20 mouse cellular contexts compared by ENCODE assay signal in the genomic region with DNA sequence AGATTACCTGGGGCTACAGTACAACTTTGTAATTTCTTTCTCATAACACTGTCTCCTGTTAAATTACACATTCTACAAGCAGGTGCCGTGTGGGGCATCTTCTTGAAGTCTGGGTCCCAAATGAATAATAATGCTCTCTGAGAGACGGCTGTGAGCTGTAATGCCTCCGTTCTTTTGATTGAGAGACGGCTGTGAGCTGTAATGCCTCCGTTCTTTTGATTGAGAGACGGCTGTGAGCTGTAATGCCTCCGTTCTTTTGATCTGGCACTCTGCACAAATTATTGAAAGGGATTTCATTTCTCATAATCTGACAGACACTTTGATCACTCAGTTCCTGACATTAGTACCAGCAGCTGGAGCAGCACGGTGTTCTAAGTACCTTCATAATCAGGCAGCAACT.
"Had no signal": no experiment of that assay in that cellular context is flagged by ENCODE, and none has a peak within 500 bp of the region (broad histone marks: within the 10 kb centered on the region; RNA-seq: fewer than 3 reads in every experiment).

No protein-coding gene starts in this region.

- ATAC-seq: intestine, postnatal 0 days had no signal

- H3K9me3 ChIP-seq: liver, embryonic 13.5 days; neural tube, embryonic 12.5 days; neural tube, embryonic 15.5 days had no signal

- H3K4me3 ChIP-seq: layer of hippocampus, adult 2 months; left cerebral cortex, adult 2 months; liver, embryonic 13.5 days; neural tube, embryonic 12.5 days; neural tube, embryonic 15.5 days had no signal

- H3K4me2 ChIP-seq: liver, embryonic 13.5 days; neural tube, embryonic 12.5 days; neural tube, embryonic 15.5 days had no signal

- H3K27me3 ChIP-seq: liver, embryonic 13.5 days; neural tube, embryonic 12.5 days; neural tube, embryonic 15.5 days had no signal

- H3K36me3 ChIP-seq: liver, embryonic 13.5 days; neural tube, embryonic 12.5 days; neural tube, embryonic 15.5 days had no signal

- H3K9ac ChIP-seq: liver, embryonic 13.5 days; neural tube, embryonic 12.5 days; neural tube, embryonic 15.5 days had no signal

- H3K27ac ChIP-seq: kidney, postnatal 0 days; layer of hippocampus, adult 2 months; left cerebral cortex, adult 2 months; liver, embryonic 13.5 days; neural tube, embryonic 12.5 days; neural tube, embryonic 15.5 days; stomach, postnatal 0 days had no signal

- H3K4me1 ChIP-seq: liver, embryonic 13.5 days; neural tube, embryonic 12.5 days had no signal

- DNase-seq: kidney, adult 2 months; kidney, postnatal 25 days; layer of hippocampus, postnatal 36 days; liver, embryonic 13.5 days; lung, adult 2 months; lung, postnatal 14 days; lung, postnatal 4 days; right cerebral cortex, adult 18-20 months; right cerebral cortex, postnatal 14 days; right cerebral cortex, postnatal 4 days; thymus, adult 2 months; thymus, postnatal 14 days; thymus, postnatal 4 days had no signal
